In the genomic region with DNA sequence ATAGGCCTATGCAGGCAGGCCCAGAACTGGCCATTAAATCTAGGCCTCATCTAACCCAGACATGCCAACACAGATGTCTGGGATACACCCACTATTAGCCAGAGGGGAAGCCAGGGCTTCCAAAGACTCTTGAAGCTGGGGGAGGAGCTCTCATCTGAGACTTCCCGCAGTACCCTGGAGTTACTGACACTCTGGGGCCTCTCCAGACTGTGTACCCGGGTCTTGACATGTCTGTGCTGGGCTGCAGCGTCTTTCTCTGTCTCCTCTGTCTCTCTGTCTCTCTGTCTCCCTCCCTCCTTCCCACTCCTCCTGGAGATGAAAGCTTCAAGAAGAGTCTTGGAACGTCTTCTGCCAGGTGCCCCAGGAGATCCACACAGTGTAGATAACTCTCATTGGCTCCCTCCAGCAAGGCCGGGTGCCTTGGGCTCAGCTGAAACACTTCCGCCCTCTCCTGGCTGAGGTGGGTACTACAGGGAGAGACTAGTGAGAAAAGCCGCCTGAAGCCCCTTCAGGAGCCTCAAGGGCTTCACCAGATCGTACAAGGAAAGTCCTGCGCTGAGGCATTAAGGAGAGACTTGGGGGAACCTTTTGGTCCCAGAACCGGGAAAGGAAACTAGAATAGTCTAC, we compare ENCODE assay signal across 8 mouse cellular contexts. TPM values are rescaled to one million over a fixed set of nuclear protein-coding genes. Genes with fewer than 3 reads are reported as not detected.
A peak's percentile ranks its signal among the peaks of the same experiment; 100 is the strongest.
DNase-seq lines count a peak whose midpoint lies in the region; ATAC-seq and TF ChIP-seq lines count a peak whose summit lies in the region.

No protein-coding gene starts in this region.

- ATAC-seq in embryonic facial prominence, embryonic 11.5 days (replicated peaks; ENCODE audit: insufficient number of reproducible peaks, low FRiP score, low TSS enrichment, low read depth): no peak
- ATAC-seq in heart, postnatal 0 days (ENCODE audit: insufficient read depth, low read depth): 0 out of 2 replicates have a peak, but pooled peaks have one; percentile 54
- ATAC-seq in lung, embryonic 14.5 days (ENCODE audit: insufficient read depth): peak; percentile 47; the same call in 1 of the 2 replicates

- peak; percentile 82 to 90 for TF ChIP-seq CTCF in CH12.LX (conservative IDR thresholded peaks at IDR 0.05 in 1 of 2, IDR thresholded peaks at IDR 0.05 in 1 of 2; ENCODE audit: low read depth in 2 of 2, low read length in 2 of 2)
- TF ChIP-seq CTCF in heart, postnatal 0 days (IDR thresholded peaks at IDR 0.05; ENCODE audit: low read depth): peak; percentile 92
- TF ChIP-seq CTCF in lung, embryonic 14.5 days (IDR thresholded peaks at IDR 0.05; ENCODE audit: low read depth): peak; percentile 92

- no peak overlapping the region for H3K4me3 ChIP-seq in CH12.LX (replicated peaks in 1 of 3; ENCODE audit: low read depth in 2 of 3, low read length in 2 of 3, poor library complexity in 1 of 3)
- H3K4me3 ChIP-seq in embryonic facial prominence, embryonic 11.5 days (ENCODE audit: low read depth, low read length): no peak overlapping the region
- no peak overlapping the region for H3K4me3 ChIP-seq in heart, postnatal 0 days (ENCODE audit: low read depth, low read length)
- no peak overlapping the region for H3K4me3 ChIP-seq in lung, embryonic 14.5 days (ENCODE audit: low read depth, low read length)

- TF ChIP-seq EP300 in CH12.LX (IDR thresholded peaks at IDR 0.05; ENCODE audit: low read length): no peak
- no peak for TF ChIP-seq EP300 in heart, postnatal 0 days (IDR thresholded peaks at IDR 0.05; ENCODE audit: low read depth)

- no peak overlapping the region for H3K9ac ChIP-seq in CH12.LX (ENCODE audit: insufficient read depth, low read depth)
- no peak overlapping the region for H3K9ac ChIP-seq in embryonic facial prominence, embryonic 11.5 days (replicated peaks; ENCODE audit: low read length)
- 0 out of 2 replicates have a peak overlapping the region, but pooled peaks have one; percentile 18 for H3K9ac ChIP-seq in heart, postnatal 0 days (replicated peaks; ENCODE audit: low read depth, low read length)
- H3K9ac ChIP-seq in lung, embryonic 14.5 days: no peak overlapping the region

- no peak overlapping the region for H3K27ac ChIP-seq in CH12.LX (ENCODE audit: insufficient read depth, low read depth)
- no peak overlapping the region for H3K27ac ChIP-seq in embryonic facial prominence, embryonic 11.5 days (replicated peaks; ENCODE audit: low read depth, low read length)
- H3K27ac ChIP-seq in heart, postnatal 0 days (ENCODE audit: low read depth): no peak overlapping the region
- H3K27ac ChIP-seq in lung, embryonic 14.5 days (ENCODE audit: low read depth): no peak overlapping the region

- H3K27me3 ChIP-seq in CH12.LX (replicated peaks): no peaks in the 10 kb centered on the region
- H3K27me3 ChIP-seq in embryonic facial prominence, embryonic 11.5 days (ENCODE audit: control insufficient read depth, insufficient read depth, low read length): no peaks in the 10 kb centered on the region
- 0 out of 2 replicates have a peak, but pooled peaks cover 13% of the 10 kb centered on the region for H3K27me3 ChIP-seq in heart, postnatal 0 days (ENCODE audit: control insufficient read depth, insufficient read depth, low read length)
- H3K27me3 ChIP-seq in lung, embryonic 14.5 days (ENCODE audit: insufficient read depth, low read length): no peaks in the 10 kb centered on the region

- dilution Hi-C loops in CH12.LX (cut with MboI; ENCODE audit: extremely low pct_ligation_motif_present, extremely low pct_unique_long_range_greater_than_20kb, low sequenced_read_pairs): no loop called here

- TF ChIP-seq POLR2A in CH12.LX (IDR thresholded peaks at IDR 0.05; ENCODE audit: low read depth, low read length): no peak

- no peaks in the 10 kb centered on the region for H3K79me2 ChIP-seq in CH12.LX (replicated peaks; ENCODE audit: control insufficient read depth, extremely low read depth, insufficient read depth, poor library complexity, severe bottlenecking)

- 20% methylated on average over 10 of the region's 10 CpGs for WGBS in embryonic facial prominence, embryonic 11.5 days
- WGBS in heart, postnatal 0 days: 20% methylated on average over 10 of the region's 10 CpGs
- 15% methylated on average over 10 of the region's 10 CpGs for WGBS in lung, embryonic 14.5 days

- DNase-seq in CH12.LX (ENCODE audit: extremely low read depth): peak; percentile 82
- peak; percentile 82 for DNase-seq in adrenal gland, postnatal 25 days
- peak; percentile 88 for DNase-seq in embryonic facial prominence, embryonic 11.5 days (ENCODE audit: low spot score)
- peak; percentile 50 for DNase-seq in heart, postnatal 0 days (ENCODE audit: low spot score)
- peak; percentile 60 to 87 for DNase-seq in layer of hippocampus, adult 18-20 months (ENCODE audit: low spot score in 2 of 2)
- DNase-seq in lung, embryonic 14.5 days: peak; percentile 93
- peak; percentile 64 for DNase-seq in retina, adult 2 months (ENCODE audit: low read depth, low spot score)
- peak; percentile 92 for DNase-seq in thymus, postnatal 14 days

- peaks cover 18 to 55% of the 10 kb centered on the region in 2 experiments for H3K4me1 ChIP-seq in CH12.LX (ENCODE audit: control insufficient read depth in 1 of 2, insufficient read depth in 2 of 2)
- H3K4me1 ChIP-seq in embryonic facial prominence, embryonic 11.5 days (ENCODE audit: control insufficient read depth, insufficient read depth, low read length): no peaks in the 10 kb centered on the region
- no peaks in the 10 kb centered on the region for H3K4me1 ChIP-seq in heart, postnatal 0 days (ENCODE audit: control insufficient read depth, insufficient read depth)
- H3K4me1 ChIP-seq in lung, embryonic 14.5 days (ENCODE audit: insufficient read depth): no peaks in the 10 kb centered on the region

- H3K4me2 ChIP-seq in CH12.LX (ENCODE audit: insufficient read depth, low read depth, poor library complexity, severe bottlenecking): no peak overlapping the region
- H3K4me2 ChIP-seq in embryonic facial prominence, embryonic 11.5 days (ENCODE audit: low read depth, low read length): no peak overlapping the region
- no peak overlapping the region for H3K4me2 ChIP-seq in heart, postnatal 0 days (ENCODE audit: low read depth, low read length)
- H3K4me2 ChIP-seq in lung, embryonic 14.5 days: no peak overlapping the region

- in situ Hi-C loops in CH12.LX (cut with MboI; ENCODE audit: low pct_ligation_motif_present, low pct_unique_long_range_greater_than_20kb, low sequenced_read_pairs): loop anchor here (10.0 kb wide), 1 partner anchor 147 kb away; the partner anchor contains the start of gene Rbbp8nl

- H3K9me3 ChIP-seq in CH12.LX (replicated peaks; ENCODE audit: low read length): no peaks in the 10 kb centered on the region
- H3K9me3 ChIP-seq in embryonic facial prominence, embryonic 11.5 days (replicated peaks; ENCODE audit: control insufficient read depth, low read length): no peaks in the 10 kb centered on the region
- no peaks in the 10 kb centered on the region for H3K9me3 ChIP-seq in heart, postnatal 0 days (replicated peaks; ENCODE audit: control insufficient read depth, low read length)
- H3K9me3 ChIP-seq in lung, embryonic 14.5 days (ENCODE audit: low read depth, low read length): no peaks in the 10 kb centered on the region

- TF ChIP-seq RAD21 in CH12.LX (IDR thresholded peaks at IDR 0.05; ENCODE audit: low read depth, low read length): peak; percentile 79

- H3K36me3 ChIP-seq in CH12.LX (replicated peaks in 1 of 2; ENCODE audit: control insufficient read depth in 1 of 2, insufficient read depth in 1 of 2, low read length in 1 of 2): peaks cover 0 to 3% of the 10 kb centered on the region in 2 experiments
- H3K36me3 ChIP-seq in embryonic facial prominence, embryonic 11.5 days (replicated peaks; ENCODE audit: control insufficient read depth, insufficient read depth, low read depth, low read length): no peaks in the 10 kb centered on the region
- H3K36me3 ChIP-seq in heart, postnatal 0 days (replicated peaks; ENCODE audit: control insufficient read depth, insufficient read depth, low read length): no peaks in the 10 kb centered on the region
- H3K36me3 ChIP-seq in lung, embryonic 14.5 days (ENCODE audit: insufficient read depth): no peaks in the 10 kb centered on the region

TF ChIP-seq in CH12.LX, 34 proteins besides CTCF, POLR2A, EP300 and RAD21:
- TF ChIP-seq MAFK (IDR thresholded peaks at IDR 0.05; ENCODE audit: insufficient replicate concordance, low read length) (no peak), MAX (IDR thresholded peaks at IDR 0.05; ENCODE audit: low read length) (no peak), SMC3 (IDR thresholded peaks at IDR 0.05; ENCODE audit: low read depth, low read length) (peak; percentile 74), NELFE (IDR thresholded peaks at IDR 0.05; ENCODE audit: low read depth, low read length) (no peak), MEF2A (IDR thresholded peaks at IDR 0.05; ENCODE audit: borderline replicate concordance, low read depth, low read length) (no peak)

RNA-seq across cellular contexts. Expression of gene Slco4a1, which starts 23.9 kb away (rescaled TPM):
- 3.9 and 4.8 TPM in 2 replicates for total RNA-seq in CH12.LX (2012; rRNA removed)
- total RNA-seq in CH12.LX (2014; rRNA removed): 1.4 and 1.9 TPM in 2 replicates
- polyA plus RNA-seq in CH12.LX (2012; ENCODE audit: insufficient read length, low read depth): 4.3 and 5.4 TPM in 2 replicates
- total RNA-seq in adrenal gland, postnatal 25 days (2021): 1.5 and 3.9 TPM in 2 replicates
- polyA plus RNA-seq in embryonic facial prominence, embryonic 11.5 days (2014; fragmentation: Nextera tagmentation; extraction: Ambion mirVana): 1.7 and 2.3 TPM in 2 replicates
- 0.50 TPM in 1 of 2 replicates, not detected in the other for total RNA-seq in heart, postnatal 0 days (2014; rRNA removed; ENCODE audit: low replicate concordance)
- polyA plus RNA-seq in heart, postnatal 0 days (2015; fragmentation: Nextera tagmentation; extraction: Ambion mirVana): not detected in 2 replicates
- 1 to 10 TPM; 1.3 to 1.8 TPM for total RNA-seq in layer of hippocampus, adult 18-20 months (2021)
- 0.39 and 0.47 TPM in 2 replicates for polyA plus RNA-seq in lung, embryonic 14.5 days (2014; fragmentation: Nextera tagmentation; extraction: Ambion mirVana)
